Mouse (Mus musculus): Measurements from ENCODE around the gene Oxct1.
A peak's percentile ranks its signal among the peaks of the same experiment; 100 is the strongest.

Oxct1 gene

DNA sequence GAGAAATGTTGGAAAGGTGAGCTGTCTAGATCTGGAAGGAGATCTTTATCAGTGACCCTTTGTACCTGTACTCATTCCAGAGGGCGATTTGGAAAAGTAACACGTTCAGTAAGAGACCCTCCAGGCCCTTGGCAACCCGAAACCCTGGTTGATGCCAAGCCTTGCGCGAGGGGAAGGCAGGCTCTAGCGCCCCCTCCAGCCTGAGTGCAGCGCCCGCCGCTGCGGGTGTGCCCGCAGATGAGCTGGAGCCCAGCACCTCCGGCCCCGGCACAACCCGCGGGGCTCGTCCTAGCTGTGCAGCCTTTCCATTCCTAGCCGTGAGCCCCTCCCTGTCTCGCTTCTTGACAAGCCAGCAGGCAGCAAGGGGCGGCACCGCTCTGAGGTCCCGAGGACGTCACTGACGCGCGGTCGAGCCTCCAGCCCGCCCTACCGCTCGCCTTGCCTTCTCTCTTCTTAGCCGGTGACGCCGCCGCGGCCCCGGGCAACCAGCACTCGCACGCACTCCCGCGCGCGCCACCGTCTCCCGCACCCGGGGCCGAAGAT lies at the start of gene Oxct1:
TSS of gene Oxct1 (plus strand) at position 153 of the 543 bp plus-strand sequence.
- DNase-seq: peak; percentile 95

DNA sequence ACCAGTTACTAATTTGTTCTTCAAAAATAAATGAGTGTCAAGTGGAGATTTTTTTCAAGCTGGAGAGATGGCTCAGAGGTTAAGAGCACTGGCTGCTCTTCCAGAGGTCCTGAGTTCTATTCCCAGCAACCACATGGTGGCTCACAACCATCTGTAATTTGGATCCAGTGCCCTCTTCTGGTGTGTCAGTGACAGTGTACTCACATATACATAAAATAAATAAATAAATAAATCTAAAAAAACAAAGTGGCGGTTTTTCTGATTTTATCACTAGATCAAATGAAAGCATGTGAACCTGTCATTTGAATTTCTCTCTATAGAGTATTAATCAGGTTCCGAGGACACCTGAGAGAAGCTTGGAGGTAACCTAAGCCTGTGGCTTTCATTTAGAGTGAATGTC lies 47.9 kb upstream of the Oxct1 start:
- no peak for DNase-seq

GRCm38 (mm10) chr15:3979061-3979848 lies 46.9 kb upstream of the Oxct1 start, which contains the start of gene Fbxo4:
TSS of gene Fbxo4 (minus strand) at chr15:3979573.
- DNase-seq: peak; percentile 77

DNA sequence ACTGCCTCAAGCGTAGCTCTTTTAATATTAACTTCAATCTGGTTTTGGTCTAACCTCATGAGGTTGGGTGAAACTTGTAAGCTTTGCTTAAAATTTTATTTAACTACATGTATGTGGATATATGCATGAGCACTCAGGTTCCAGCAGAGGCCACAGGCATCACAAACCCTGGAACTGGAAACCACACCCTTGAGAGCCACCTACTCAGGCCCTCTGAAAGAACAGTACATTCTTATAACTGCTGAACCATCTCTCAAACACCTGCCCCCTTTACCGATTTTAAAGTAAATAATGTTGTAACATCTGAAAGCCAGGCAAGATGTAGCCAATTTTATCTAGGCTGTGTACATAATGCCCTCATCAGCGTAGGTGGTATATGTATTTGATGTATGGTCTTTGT lies 46.3 kb upstream of the Oxct1 start:
- DNase-seq: peak; percentile 4

GRCm38 (mm10) chr15:3982732-3983131 lies 43.5 kb upstream of the Oxct1 start:
- DNase-seq: no peak

- no peak for DNase-seq
Observed at GRCm38 (mm10) chr15:3984876-3985275, 41.3 kb upstream of the Oxct1 start.

GRCm38 (mm10) chr15:3987981-3988380 lies 38.2 kb upstream of the Oxct1 start:
- peak; percentile 47 for DNase-seq

GRCm38 (mm10) chr15:3994852-3995447 lies 31.2 kb upstream of the Oxct1 start:
- DNase-seq: no peak

- peak; percentile 100 for DNase-seq
Observed at GRCm38 (mm10) chr15:3995448-3996266, 30.5 kb upstream of the Oxct1 start, which contains the start of gene AW549877. TSS of gene AW549877 (minus strand) at chr15:3995744.

- no peak for DNase-seq
Observed at GRCm38 (mm10) chr15:3996267-3997010, 29.7 kb upstream of the Oxct1 start.

DNA sequence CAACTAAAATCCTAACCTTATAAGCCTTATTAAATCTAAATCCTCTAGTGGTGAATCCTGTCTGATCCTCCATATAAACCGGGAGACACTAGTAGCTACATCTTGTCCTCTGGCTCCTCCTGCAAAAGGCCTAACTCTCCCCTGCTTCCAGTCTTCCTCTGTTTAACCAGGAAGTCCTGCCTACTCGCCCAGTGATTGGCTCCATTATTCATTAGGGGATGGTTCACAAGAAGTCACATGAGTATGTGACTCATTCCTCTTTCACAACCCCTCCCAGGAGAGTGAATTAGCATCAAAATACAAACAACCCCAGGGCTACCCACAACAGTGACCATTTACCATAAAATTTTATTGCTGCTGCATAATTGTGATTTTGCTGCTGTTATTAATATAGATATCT lies 27.0 kb upstream of the Oxct1 start:
- no peak for DNase-seq

DNA sequence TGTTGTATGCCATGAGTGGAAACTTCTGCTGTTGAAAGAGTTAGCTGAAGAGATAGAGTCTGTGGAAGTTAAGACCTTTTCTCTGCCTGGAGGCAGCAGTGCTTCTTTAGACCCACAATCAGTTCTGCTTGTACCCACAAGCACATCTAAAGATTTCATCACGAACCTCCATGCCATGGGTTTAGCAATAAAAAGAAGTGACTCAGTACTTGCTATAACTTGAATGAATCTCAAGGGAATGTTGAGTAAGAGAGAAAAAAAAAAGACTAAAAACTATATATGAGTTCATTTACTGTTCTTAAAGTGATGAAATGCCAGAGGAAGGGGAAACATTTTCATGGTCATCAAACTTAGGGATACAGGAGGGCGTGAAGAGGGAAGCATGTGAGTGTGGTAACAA lies 25.6 kb upstream of the Oxct1 start:
- no peak for DNase-seq

GRCm38 (mm10) chr15:4013873-4014272 lies 12.3 kb upstream of the Oxct1 start:
- DNase-seq: peak; percentile 67

- DNase-seq: no peak
Observed at GRCm38 (mm10) chr15:4020711-4021110, 5.5 kb upstream of the Oxct1 start.

DNA sequence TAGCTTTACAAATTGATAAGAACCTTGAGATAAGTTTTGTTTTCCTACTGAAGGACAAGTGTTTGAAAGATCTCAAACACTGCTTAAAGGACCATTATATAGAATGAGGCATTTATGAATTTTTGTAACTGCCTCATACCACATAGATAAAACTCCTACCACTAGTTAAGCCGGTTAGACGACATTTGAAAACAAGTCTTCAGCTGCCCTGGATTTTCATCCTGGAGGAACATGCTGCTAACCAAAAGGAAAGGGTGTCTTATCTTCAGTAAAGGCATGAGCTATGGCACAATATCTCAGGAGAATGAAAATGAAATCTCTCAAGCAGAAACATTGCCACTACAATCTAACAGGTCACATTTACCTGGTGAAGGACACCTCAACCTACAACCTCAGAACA lies 2.4 kb upstream of the Oxct1 start:
- no peak for DNase-seq

- peak; percentile 8 for DNase-seq
Observed at GRCm38 (mm10) chr15:4024726-4025507, 1.3 kb upstream of the Oxct1 start.

GRCm38 (mm10) chr15:4025508-4025904 lies 677 bp upstream of the Oxct1 start:
- DNase-seq: peak; percentile 17

GRCm38 (mm10) chr15:4026831-4027584 lies 825 bp downstream of the Oxct1 start:
- peak; percentile 84 for DNase-seq

- DNase-seq: peak; percentile 8
Observed at GRCm38 (mm10) chr15:4027671-4028410, 1.7 kb downstream of the Oxct1 start.

GRCm38 (mm10) chr15:4028411-4028700 lies 2.2 kb downstream of the Oxct1 start:
- DNase-seq: no peak
